Mouse (Mus musculus): ENCODE measurements at regions not wholly inside any gene's neighbourhood (a gene's known extent, or its start where the extent isn't known, plus 50 kb on each side); places are given as distances from the start of the nearest gene placed in this dataset.

GRCm38 (mm10) chr13:102036001-102036400, 268.0 kb upstream of the Pik3r1 start:
- TF ChIP-seq CTCF (conservative IDR thresholded peaks at IDR 0.05; ENCODE audit: low read length) (no peak), POU5F1 (IDR thresholded peaks at IDR 0.05; ENCODE audit: borderline replicate concordance, low read length) (no peak)

Data from E14TG2a.4 (cell line).